Mouse (Mus musculus): ENCODE measurements at regions not wholly inside any gene's neighbourhood (a gene's known extent, or its start where the extent isn't known, plus 50 kb on each side); places are given as distances from the start of the nearest gene placed in this dataset.
A peak's percentile ranks its signal among the peaks of the same experiment; 100 is the strongest.

DNA sequence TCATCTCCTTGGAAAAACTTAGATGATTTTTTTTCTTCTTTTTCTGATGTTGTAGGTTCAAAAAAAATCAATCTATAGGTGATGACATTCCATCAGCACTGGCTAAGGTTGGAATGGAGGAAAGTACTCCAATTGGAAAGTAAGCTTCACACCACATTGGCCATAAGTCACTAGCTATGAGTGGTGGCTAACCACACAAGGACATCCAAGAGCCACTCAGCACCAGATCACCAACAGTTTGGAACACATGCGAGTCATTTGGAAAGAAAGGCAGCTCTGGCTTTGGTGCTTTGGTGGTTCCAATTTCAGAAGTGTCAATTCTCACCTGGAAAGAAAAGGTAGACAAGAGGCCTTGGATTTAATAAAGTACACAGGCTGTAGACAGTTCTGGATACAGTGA lies 442.5 kb upstream of the Sel1l start:
- H3K4me1 ChIP-seq (ENCODE audit: control insufficient read depth in 2 of 2, insufficient read depth in 2 of 2, low read length in 2 of 2), result no peaks in the 10 kb centered on the region
- H3K9ac ChIP-seq (ENCODE audit: low read length), result no peak overlapping the region
- no peak overlapping the region for H3K27ac ChIP-seq (replicated peaks in 1 of 2; ENCODE audit: control insufficient read depth in 1 of 2, insufficient read depth in 1 of 2, low read depth in 2 of 2, low read length in 2 of 2)
- H3K36me3 ChIP-seq (ENCODE audit: control insufficient read depth, insufficient read depth, low read length), result no peaks in the 10 kb centered on the region
- 76% methylated on average over 1 of the region's 1 CpGs for WGBS
- H3K4me2 ChIP-seq (ENCODE audit: low read length), result no peak overlapping the region
- H3K4me3 ChIP-seq (ENCODE audit: control insufficient read depth in 1 of 2, insufficient read depth in 1 of 2, low read depth in 1 of 2, low read length in 2 of 2), result no peak overlapping the region
- no peaks in the 10 kb centered on the region for H3K9me3 ChIP-seq (ENCODE audit: control insufficient read depth, low read length)
- ATAC-seq (ENCODE audit: insufficient number of reproducible peaks, insufficient read depth, low FRiP score, low read depth), result no peak
- no peaks in the 10 kb centered on the region for H3K27me3 ChIP-seq (ENCODE audit: control insufficient read depth, insufficient read depth, low read length)

DNA sequence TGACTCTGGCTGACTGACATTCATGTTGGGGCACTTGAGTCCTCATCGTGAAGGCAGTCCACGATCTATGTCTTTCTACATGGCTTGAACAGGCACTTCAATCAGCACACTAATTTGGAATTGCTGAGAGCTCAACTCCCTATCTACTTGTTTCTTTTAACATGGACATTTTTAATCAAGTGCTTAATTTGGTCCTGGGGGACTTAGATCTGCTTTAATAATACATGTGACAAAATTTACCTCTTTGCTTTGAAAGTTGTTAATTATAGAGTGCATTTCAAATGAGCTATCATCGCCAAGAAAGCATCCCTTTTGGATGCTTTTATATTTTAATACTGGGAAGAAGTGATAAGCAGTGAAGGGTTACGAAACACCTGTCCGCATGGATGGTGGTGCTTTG lies 436.6 kb upstream of the Sel1l start:
- Histone ChIP-seq H3K4me2 (ENCODE audit: low read length) (no peak overlapping the region), H3K9ac (ENCODE audit: low read length) (no peak overlapping the region), H3K9me3 (ENCODE audit: control insufficient read depth, low read length) (no peaks in the 10 kb centered on the region), H3K27ac (replicated peaks in 1 of 2; ENCODE audit: control insufficient read depth in 1 of 2, insufficient read depth in 1 of 2, low read depth in 2 of 2, low read length in 2 of 2) (no peak overlapping the region), H3K4me3 (ENCODE audit: control insufficient read depth in 1 of 2, insufficient read depth in 1 of 2, low read depth in 1 of 2, low read length in 2 of 2) (no peak overlapping the region), H3K4me1 (ENCODE audit: control insufficient read depth in 2 of 2, insufficient read depth in 2 of 2, low read length in 2 of 2) (no peaks in the 10 kb centered on the region), H3K36me3 (ENCODE audit: control insufficient read depth, insufficient read depth, low read length) (no peaks in the 10 kb centered on the region), H3K27me3 (ENCODE audit: control insufficient read depth, insufficient read depth, low read length) (no peaks in the 10 kb centered on the region)
- ATAC-seq (ENCODE audit: insufficient number of reproducible peaks, insufficient read depth, low FRiP score, low read depth), result no peak
- 74% methylated on average over 5 of the region's 5 CpGs for WGBS

DNA sequence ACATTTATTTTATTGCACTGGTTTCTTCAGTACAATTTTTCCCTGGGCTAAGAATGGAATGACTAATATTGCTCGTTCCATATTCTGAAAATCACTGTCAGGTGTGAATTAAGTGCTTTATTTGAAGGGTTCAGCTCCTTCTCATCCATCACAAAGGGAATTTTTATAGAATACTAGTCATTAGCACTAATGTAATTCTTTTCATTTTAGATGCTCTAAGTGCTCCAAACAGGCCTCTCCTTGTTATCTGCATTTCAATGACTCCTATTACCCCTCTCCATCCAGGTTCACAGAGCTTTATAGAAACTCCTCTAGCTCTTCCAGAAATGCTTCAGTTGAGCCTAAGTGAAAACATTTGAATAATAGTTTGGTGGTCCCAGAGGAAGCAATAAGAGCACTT lies 431.5 kb upstream of the Sel1l start:
- Histone ChIP-seq H3K9me3 (ENCODE audit: control insufficient read depth, low read length) (no peaks in the 10 kb centered on the region), H3K4me1 (ENCODE audit: control insufficient read depth in 2 of 2, insufficient read depth in 2 of 2, low read length in 2 of 2) (no peaks in the 10 kb centered on the region), H3K27ac (replicated peaks in 1 of 2; ENCODE audit: control insufficient read depth in 1 of 2, insufficient read depth in 1 of 2, low read depth in 2 of 2, low read length in 2 of 2) (no peak overlapping the region), H3K27me3 (ENCODE audit: control insufficient read depth, insufficient read depth, low read length) (no peaks in the 10 kb centered on the region), H3K36me3 (ENCODE audit: control insufficient read depth, insufficient read depth, low read length) (no peaks in the 10 kb centered on the region), H3K4me3 (ENCODE audit: control insufficient read depth in 1 of 2, insufficient read depth in 1 of 2, low read depth in 1 of 2, low read length in 2 of 2) (no peak overlapping the region), H3K9ac (ENCODE audit: low read length) (no peak overlapping the region), H3K4me2 (ENCODE audit: low read length) (no peak overlapping the region)
- ATAC-seq (ENCODE audit: insufficient number of reproducible peaks, insufficient read depth, low FRiP score, low read depth), result no peak
- 48% methylated on average over 1 of the region's 1 CpGs for WGBS

DNA sequence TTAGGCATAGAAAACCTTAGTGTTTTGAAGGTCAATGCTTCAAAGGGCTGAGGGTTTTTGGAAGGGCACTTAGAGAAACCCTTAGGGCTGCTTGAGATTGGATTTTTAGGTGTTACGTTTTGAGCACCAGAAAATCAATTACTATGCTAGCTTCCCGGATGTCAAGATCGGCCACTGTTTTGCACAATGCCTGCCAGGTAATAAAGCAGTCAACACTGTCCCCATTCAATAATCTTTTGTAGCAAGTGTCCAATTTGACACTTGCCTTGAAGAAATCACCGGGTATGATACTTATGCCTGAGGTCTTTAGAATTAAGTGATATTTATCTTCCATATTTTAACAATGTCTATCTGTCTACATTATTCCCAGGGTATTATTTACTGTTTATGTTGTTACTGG lies 403.0 kb upstream of the Sel1l start:
- Histone ChIP-seq H3K27me3 (ENCODE audit: control insufficient read depth, insufficient read depth, low read length) (no peaks in the 10 kb centered on the region), H3K9me3 (ENCODE audit: control insufficient read depth, low read length) (no peaks in the 10 kb centered on the region), H3K4me1 (ENCODE audit: control insufficient read depth in 2 of 2, insufficient read depth in 2 of 2, low read length in 2 of 2) (no peaks in the 10 kb centered on the region), H3K4me2 (ENCODE audit: low read length) (no peak overlapping the region), H3K27ac (replicated peaks in 1 of 2; ENCODE audit: control insufficient read depth in 1 of 2, insufficient read depth in 1 of 2, low read depth in 2 of 2, low read length in 2 of 2) (no peak overlapping the region), H3K4me3 (ENCODE audit: control insufficient read depth in 1 of 2, insufficient read depth in 1 of 2, low read depth in 1 of 2, low read length in 2 of 2) (no peak overlapping the region), H3K9ac (ENCODE audit: low read length) (no peak overlapping the region), H3K36me3 (ENCODE audit: control insufficient read depth, insufficient read depth, low read length) (no peaks in the 10 kb centered on the region)
- WGBS, result 77% methylated on average over 4 of the region's 4 CpGs
- ATAC-seq (ENCODE audit: insufficient number of reproducible peaks, insufficient read depth, low FRiP score, low read depth), result no peak

DNA sequence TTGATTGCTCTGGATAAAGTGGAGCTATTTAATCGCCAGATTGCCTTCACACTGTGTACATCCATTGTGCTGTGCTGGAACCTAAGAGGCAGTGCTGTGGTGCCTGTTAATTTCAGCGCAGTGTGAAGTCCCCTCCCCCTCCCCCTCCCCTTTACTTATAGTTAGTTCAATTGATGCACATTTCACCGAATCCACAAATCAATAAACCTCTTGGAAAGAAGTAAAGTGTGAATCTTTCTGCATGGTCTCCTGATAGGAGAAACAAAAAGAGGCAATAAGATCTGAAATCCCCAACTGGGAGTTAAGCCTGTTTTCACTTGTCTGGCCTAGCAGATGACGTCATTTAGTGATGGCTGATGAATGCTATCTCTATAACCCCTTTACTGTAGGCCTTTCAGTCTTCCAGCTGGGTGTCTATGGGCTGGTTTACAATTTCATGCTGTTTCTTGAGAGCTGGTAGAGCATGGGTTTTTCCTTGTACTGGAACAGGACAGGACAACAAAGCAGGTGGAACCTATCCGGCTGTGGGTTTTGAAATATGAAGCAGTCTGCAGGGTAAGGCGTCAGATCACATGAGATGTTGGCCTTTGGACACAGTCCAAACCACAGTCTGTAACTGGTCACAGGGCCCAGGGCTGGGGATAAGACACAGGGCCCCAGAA lies 398.0 kb upstream of the Sel1l start:
- H3K27ac ChIP-seq (replicated peaks in 1 of 2; ENCODE audit: control insufficient read depth in 1 of 2, insufficient read depth in 1 of 2, low read depth in 2 of 2, low read length in 2 of 2), result no peak overlapping the region
- 40% methylated on average over 6 of the region's 6 CpGs for WGBS
- 0 out of 2 replicates have a peak, but pooled peaks have one; percentile 13 for ATAC-seq (ENCODE audit: insufficient number of reproducible peaks, insufficient read depth, low FRiP score, low read depth)

DNA sequence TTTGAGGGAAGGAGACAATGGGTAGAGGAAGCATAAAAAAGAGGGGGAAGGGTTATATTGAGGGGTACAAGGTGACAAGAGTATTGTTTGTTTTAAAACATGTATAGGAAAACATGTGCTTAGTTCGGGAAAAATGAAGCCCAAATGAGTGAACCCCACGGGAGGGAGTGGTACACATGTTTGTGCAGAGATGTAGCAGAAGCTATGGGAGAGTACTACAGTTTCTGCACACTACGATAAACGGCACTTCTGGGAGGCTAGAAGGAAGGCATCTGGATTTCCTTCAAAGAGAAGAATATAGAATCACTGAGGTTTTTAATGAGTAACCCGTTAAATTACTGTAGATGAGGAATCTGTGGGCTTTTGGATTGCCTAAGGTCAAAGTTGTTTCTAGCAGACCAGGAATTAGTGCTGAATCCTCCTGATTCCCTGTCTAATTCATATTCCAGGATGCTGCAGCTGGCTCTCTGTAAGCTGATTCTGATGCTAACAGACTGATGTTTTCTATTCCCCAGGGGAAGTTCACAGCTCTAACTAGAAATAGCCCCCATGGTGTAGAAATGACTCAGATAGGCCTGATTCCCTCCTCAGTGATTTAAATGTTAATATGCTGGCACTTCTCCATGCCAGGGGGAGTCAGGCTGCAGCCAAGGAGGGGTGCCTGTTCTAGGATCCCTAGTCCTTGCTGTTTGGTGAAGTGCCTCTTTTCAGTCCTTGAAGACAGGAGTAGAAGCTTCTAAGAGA lies 391.2 kb upstream of the Sel1l start:
- Histone ChIP-seq H3K4me3 (ENCODE audit: control insufficient read depth in 1 of 2, insufficient read depth in 1 of 2, low read depth in 1 of 2, low read length in 2 of 2) (no peak overlapping the region), H3K9me3 (ENCODE audit: control insufficient read depth, low read length) (no peaks in the 10 kb centered on the region), H3K27me3 (ENCODE audit: control insufficient read depth, insufficient read depth, low read length) (no peaks in the 10 kb centered on the region), H3K4me2 (ENCODE audit: low read length) (no peak overlapping the region), H3K4me1 (ENCODE audit: control insufficient read depth in 2 of 2, insufficient read depth in 2 of 2, low read length in 2 of 2) (no peaks in the 10 kb centered on the region), H3K9ac (ENCODE audit: low read length) (no peak overlapping the region), H3K27ac (replicated peaks in 1 of 2; ENCODE audit: control insufficient read depth in 1 of 2, insufficient read depth in 1 of 2, low read depth in 2 of 2, low read length in 2 of 2) (no peak overlapping the region), H3K36me3 (ENCODE audit: control insufficient read depth, insufficient read depth, low read length) (no peaks in the 10 kb centered on the region)
- ATAC-seq (ENCODE audit: insufficient number of reproducible peaks, insufficient read depth, low FRiP score, low read depth), result no peak
- WGBS, result 74% methylated on average over 5 of the region's 5 CpGs

More for the DNA sequence above, 398.0 kb upstream of the Sel1l start:
- Histone ChIP-seq H3K4me2 (ENCODE audit: low read length) (no peak overlapping the region), H3K36me3 (ENCODE audit: control insufficient read depth, insufficient read depth, low read length) (no peaks in the 10 kb centered on the region), H3K9ac (ENCODE audit: low read length) (no peak overlapping the region), H3K9me3 (ENCODE audit: control insufficient read depth, low read length) (no peaks in the 10 kb centered on the region), H3K4me1 (ENCODE audit: control insufficient read depth in 2 of 2, insufficient read depth in 2 of 2, low read length in 2 of 2) (no peaks in the 10 kb centered on the region), H3K27me3 (ENCODE audit: control insufficient read depth, insufficient read depth, low read length) (no peaks in the 10 kb centered on the region), H3K4me3 (ENCODE audit: control insufficient read depth in 1 of 2, insufficient read depth in 1 of 2, low read depth in 1 of 2, low read length in 2 of 2) (no peak overlapping the region)

DNA sequence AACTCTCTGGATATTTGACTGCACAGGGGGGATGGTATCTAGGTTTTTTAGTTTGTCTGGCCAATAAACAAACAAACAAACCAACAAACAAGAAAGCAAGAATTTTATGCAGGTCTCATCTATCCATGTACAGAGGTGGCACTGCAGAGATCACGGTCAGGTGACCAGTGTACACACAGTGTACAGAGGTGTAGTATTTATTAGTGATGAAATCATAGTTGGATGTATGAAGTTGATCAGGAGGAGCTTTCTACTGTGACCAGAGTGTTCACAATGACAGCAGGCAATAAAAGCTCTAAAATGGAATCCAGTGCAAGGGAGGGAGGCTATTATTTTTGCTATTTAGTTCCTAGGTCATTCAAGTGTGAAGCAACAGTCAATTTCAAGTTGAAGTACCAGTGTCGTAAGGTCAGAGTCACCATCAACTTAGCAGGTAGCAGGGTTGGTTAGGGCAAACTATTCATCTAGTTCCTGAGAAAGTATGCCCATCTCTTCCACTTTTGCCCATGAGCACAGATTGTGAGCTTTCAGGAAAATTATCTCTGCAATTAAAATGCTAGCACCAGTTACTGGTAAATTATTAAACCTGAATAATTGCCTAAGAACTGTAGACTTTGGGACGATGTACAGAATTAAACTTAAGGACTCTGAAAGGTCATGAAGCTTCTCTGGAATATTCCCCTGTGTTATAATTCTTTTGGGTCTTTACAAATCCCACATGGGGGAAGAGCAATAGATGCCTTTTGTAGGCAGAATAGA lies 384.9 kb upstream of the Sel1l start:
- H3K9ac ChIP-seq (ENCODE audit: low read length), result no peak overlapping the region
- no peaks in the 10 kb centered on the region for H3K9me3 ChIP-seq (ENCODE audit: control insufficient read depth, low read length)
- no peaks in the 10 kb centered on the region for H3K27me3 ChIP-seq (ENCODE audit: control insufficient read depth, insufficient read depth, low read length)
- H3K27ac ChIP-seq (replicated peaks in 1 of 2; ENCODE audit: control insufficient read depth in 1 of 2, insufficient read depth in 1 of 2, low read depth in 2 of 2, low read length in 2 of 2), result no peak overlapping the region
- 81% methylated on average over 3 of the region's 3 CpGs for WGBS
- ATAC-seq (ENCODE audit: insufficient number of reproducible peaks, insufficient read depth, low FRiP score, low read depth), result no peak
- H3K36me3 ChIP-seq (ENCODE audit: control insufficient read depth, insufficient read depth, low read length), result no peaks in the 10 kb centered on the region
- H3K4me1 ChIP-seq (ENCODE audit: control insufficient read depth in 2 of 2, insufficient read depth in 2 of 2, low read length in 2 of 2), result no peaks in the 10 kb centered on the region
- H3K4me2 ChIP-seq (ENCODE audit: low read length), result no peak overlapping the region
- H3K4me3 ChIP-seq (ENCODE audit: control insufficient read depth in 1 of 2, insufficient read depth in 1 of 2, low read depth in 1 of 2, low read length in 2 of 2), result no peak overlapping the region
